Mouse (Mus musculus) kidney, postnatal 4 days (tissue): ENCODE results near the gene Arhgap8.
"Not testable (repeated sequence)": the region's sequence is repeated elsewhere in the genome, so short reads cannot be mapped to it uniquely, and the experiment has no call there.

ENCODE experiments used
- DNase-seq, 2 experiments: peaks; one replicate each; pipeline ENCODE4 v3.0.0; 2021; ENCODE audit warnings: mixed read lengths in 2 of 2

Gene Arhgap8

GRCm38 (mm10) chr15:84736994-84737346, 17.1 kb downstream of the Arhgap8 start:
- no peak for DNase-seq

- no peak for DNase-seq
Measured at GRCm38 (mm10) chr15:84738246-84738645, 18.4 kb downstream of the Arhgap8 start.

- DNase-seq, result no peak
Measured at GRCm38 (mm10) chr15:84741573-84741972, 21.7 kb downstream of the Arhgap8 start.

DNA sequence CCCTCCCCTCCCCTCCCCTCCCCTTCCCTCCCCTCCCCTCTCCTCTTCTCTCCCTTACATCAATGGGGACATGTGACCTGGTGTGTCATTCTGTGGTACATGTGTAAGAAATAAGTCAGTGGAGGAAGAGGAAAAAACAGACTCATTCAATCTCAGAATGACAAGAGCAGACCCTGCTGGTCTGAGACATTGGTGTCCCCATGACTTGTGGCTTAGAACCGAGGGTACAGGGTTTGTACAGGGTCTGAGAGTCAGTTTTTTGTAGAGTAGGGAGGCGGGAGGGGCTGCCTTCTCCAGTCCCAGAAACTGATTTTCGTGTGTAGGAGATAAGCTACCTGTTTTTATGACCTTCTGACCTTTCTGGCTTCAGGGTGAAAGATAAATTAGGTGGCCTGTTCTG, 23.5 kb downstream of the Arhgap8 start:
- DNase-seq, result no peak

DNA sequence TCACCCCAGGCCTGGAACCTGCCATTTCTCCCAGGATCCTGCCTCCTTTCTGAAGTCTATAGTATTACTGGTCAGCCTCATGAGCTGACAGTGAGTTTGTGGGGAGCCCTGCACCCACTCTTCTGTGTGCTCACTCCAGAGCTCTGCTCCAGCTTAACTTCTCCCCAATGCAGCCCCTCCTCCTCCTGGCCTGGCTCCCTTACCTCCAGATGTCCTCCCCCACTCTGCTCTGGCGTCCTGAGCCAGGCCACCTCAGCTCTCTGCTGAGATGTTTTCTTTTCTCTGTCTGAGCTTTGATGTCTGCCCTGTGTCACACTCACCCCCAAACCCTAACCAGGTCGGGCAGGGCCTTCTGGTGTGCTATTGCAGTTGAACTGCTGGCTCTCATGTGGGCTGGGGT, 24.5 kb downstream of the Arhgap8 start:
- no peak for DNase-seq

GRCm38 (mm10) chr15:84745831-84746230, 26.0 kb downstream of the Arhgap8 start:
- DNase-seq, result no peak

- DNase-seq, result peak; percentile 86
Measured at GRCm38 (mm10) chr15:84754987-84755386, 35.1 kb downstream of the Arhgap8 start.

GRCm38 (mm10) chr15:84756426-84756825, 36.6 kb downstream of the Arhgap8 start:
- DNase-seq, result peak; percentile 37 to 41

DNA sequence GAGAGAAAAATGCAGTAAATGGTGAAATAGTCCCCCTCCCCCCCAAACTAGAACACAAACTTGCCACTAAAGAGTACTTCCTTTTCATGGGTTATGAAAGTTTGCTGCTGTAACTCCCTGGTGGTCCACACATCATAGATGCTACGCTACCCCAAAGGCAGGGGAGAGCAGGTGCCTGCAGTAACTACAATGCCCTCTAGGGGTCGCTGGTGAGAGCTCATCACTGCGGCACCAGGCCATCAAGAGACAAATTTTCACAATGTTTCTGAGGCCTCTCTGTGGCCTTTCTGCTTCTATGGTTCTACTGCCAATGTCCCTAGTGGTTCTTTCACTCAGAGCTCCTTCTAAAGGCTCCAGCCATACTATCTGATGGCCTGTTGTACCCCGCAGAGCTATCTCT, 38.6 kb downstream of the Arhgap8 start:
- peak; percentile 52 to 57 for DNase-seq

DNA sequence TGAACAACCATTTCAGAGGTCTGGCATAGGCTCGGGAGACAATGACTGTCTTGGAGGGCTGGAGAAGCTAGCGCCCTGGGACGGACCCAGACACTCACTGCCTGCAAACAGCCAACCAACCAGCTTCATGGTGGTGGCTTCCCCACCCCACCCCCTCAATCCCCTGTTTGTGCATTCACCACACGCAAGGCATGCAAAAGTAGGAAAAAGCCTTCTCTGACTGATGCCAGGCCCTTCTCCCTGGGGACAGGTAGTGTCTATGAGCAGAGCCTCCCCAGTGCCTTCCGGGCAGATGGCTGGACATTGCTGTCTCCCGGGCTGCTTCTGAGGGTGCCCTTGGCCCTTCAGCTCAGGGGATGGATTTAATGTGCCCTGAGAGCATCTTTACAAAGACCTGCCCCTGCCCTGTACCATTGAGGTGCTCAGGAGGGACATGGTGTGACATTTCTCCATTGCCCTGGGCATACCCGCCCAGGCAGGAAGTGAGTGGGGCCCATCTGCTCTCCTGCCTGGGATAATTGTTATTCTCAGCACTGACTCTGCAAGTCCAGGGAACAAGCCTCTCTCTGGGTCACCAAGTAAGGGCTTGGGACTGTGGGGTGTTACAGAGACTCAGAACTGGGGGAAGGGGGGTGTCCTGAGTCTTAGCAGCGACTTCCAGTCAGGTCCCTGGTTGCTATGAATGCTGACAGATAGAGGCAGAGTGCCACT, 43.0 kb downstream of the Arhgap8 start:
- no peak for DNase-seq

- peak; percentile 33 to 55 for DNase-seq
Measured at GRCm38 (mm10) chr15:84763423-84763812, 43.6 kb downstream of the Arhgap8 start.

GRCm38 (mm10) chr15:84766621-84767020, 46.8 kb downstream of the Arhgap8 start:
- DNase-seq, result peak; percentile 38 to 51

DNA sequence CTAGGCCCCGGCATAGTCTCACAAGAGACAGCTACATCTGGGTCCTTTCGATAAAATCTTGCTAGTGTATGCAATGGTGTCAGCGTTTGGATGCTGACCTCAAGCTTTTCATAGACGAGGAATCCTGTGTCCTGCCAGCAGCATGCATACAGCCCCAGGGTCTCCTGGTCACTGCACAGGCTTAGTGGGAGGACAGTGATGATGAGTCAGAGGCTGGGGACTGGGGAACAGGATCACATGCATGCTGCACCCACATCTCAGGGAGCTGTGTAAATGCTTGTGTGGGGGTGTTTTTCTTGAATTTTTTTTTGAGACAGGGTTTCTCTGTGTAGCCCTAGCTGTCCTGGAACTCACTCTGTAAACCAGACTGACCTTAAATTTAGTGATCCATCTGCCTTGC, 48.7 kb downstream of the Arhgap8 start:
- DNase-seq, result not testable (repeated sequence)

- no peak for DNase-seq
Measured at GRCm38 (mm10) chr15:84769641-84770341, 49.9 kb downstream of the Arhgap8 start.

- peak in 1 of 2 experiments; percentile 22 for DNase-seq
Measured at GRCm38 (mm10) chr15:84772191-84773111, 52.6 kb downstream of the Arhgap8 start.

DNA sequence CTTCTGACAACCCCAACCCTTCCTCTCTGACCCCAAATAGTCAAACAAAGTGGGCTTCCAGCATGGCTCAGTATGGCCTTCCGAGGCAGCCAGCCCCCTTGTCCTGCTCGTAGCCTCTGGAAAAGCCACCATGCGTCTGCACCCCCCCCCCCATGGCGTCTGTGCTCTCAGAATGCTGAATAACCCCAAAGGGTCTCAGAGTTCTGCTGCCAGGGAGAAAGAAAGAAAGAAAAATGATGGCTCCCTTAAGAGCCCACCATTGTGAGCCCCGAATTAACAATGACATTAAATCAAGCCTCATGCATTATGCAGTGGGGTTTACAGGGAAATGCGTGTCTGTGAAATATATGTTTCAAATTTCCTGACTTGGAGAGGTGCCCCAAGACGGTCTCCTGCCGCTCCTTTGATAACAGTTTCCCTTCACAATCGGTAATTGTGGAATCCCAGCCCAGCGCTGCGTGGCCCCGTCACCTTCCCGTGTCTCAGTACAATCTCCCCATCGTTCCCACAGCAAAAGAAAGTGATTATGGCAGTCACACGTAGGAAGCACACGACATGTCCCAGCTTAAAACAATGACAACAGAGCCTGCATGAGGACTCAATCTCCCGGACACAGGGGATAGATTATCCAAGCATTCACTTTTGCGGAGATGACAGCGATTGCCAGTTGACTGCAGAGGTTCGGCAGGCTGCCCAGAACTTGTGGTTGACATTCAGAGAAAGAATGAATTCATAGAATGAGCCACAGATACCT, 55.7 kb downstream of the Arhgap8 start:
- peak; percentile 32 to 52 for DNase-seq

DNA sequence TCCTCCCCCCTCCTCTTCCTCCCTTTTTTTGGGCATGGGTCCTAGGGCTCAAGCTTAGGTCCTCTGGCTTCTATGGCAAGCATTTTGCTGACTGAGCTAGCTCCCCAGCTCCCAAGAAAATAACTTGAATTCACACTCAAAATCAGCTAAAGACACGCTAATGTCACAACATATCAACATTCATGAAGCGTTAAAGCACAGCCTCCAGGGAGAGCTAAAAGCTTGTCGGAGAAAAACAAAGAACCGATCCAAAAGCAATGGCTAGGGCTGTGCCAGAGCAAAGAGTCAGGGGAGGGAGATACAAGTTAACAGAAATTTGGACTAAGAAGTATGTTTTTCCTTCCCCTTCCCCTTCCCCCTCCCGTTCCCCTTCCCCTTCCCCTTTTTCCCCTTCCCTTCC, 58.7 kb downstream of the Arhgap8 start:
- no peak for DNase-seq

DNA sequence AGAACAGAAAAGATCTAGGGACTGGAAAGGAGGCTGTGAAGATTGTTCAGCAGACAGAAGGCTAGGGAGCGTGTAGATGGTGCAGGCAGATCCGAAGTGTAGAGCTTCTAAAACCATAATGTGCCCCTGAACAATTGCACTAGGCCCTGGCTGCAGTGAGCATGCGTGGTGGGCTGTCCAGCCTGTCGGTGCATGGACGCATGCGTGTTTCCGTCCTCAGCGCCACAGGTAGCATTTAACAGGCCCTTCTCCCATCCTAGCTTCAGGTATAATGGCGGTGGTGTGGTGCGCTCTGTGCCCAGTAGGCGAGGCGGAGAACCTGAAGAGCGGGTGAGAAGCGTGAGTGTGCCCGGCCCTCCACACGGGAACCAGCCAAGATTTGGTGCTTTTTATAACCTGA, 65.0 kb downstream of the Arhgap8 start:
- no peak for DNase-seq

DNA sequence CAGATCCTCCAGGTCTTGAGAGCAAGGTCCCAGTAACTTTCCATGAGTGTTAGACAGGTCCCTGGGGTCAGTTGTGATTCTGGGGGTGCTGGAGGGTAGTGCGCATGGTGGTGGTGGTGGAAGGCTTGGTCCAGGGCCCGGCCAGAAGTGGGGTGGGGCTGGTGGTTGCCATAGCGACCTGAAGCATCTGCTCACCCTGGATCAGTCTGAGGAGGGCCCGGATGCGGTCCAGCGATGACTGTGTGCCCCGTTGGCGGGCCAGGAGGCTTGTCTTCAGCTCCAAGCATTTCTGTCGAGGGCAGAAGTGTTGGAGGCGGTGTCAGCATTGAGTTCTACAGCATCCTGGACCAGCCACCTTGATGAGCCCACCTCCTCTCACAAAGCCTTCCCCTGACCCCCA, 67.3 kb downstream of the Arhgap8 start:
- no peak for DNase-seq

GRCm38 (mm10) chr15:84793649-84794048, 73.8 kb downstream of the Arhgap8 start:
- DNase-seq, result no peak

DNA sequence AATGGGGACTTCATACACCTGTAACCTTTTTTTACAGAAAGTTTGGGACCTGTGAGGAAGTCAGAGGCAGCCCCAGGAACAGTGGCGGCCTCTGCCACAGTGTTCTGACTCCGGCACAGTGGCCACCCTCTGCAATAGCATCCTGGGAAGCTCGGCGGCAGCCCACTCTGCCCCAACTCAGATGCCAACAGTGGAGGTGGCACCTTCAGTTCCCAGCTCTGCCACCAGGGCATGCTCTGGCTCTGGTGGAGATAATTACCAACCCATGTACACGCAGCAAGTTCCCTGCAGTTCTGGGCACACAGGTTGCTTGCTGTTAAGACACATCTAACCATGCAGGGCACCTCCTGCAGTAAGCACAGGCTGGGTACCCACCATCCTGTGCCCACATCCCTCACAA, 80.3 kb downstream of the Arhgap8 start:
- peak; percentile 49 to 53 for DNase-seq

DNA sequence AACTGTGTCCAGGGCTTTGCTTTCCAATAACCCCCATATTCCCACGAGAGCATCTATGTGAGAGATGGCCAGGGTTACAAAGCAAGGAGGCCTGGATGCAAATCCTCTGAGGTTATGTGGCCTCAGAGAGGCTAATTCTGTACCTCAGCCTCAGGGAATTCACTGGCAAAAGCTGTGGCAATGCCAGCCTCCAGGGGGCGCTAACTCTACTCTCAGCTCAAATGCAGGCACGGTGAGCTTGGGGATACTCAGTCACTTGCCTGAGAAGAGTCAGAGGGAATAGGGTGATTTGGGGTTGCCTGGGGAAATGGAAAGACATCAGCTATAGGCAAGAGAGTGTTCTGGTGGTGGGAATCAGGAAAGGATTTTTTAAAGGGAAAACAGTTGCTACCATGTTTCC, 83.8 kb downstream of the Arhgap8 start:
- DNase-seq, result peak; percentile 68 to 69
